Mouse (Mus musculus): ENCODE data around the gene Casq2. TPM values are rescaled to one million over a fixed set of nuclear protein-coding genes. Genes with fewer than 3 reads are reported as not detected.

The Casq2 gene
- total RNA-seq (2015): not detected in 2 replicates
- total RNA-seq (2017): not detected in 2 replicates

- ATAC-seq (ENCODE audit: poor library complexity, severe bottlenecking): no peak
Measured at GRCm38 (mm10) chr3:102086283-102086682, at the start of gene Casq2. Gene Casq2, plus strand, starts transcription at chr3:102086415.

DNA sequence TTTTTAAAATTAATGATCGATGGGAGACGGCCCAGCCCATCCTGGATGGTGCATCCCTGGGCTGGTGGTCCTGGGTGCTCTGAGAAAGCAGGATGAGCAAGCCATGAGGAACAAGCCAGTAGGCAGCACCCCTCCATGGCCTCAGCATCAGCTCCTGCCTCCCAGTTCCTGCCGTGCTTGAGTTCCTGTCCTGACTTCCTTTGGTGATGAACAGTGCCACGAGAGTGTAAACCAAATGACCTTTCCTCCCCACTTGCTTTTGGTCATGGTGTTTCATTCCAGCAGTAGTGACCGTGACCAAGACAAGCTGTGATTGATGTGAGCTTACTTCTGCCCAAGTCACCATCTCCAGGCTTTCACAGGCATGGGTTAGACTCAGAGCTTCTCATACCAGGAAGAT, 48.4 kb upstream of the Casq2 start:
- no peak for ATAC-seq (ENCODE audit: poor library complexity, severe bottlenecking)

- no peak for ATAC-seq (ENCODE audit: poor library complexity, severe bottlenecking)
Measured at GRCm38 (mm10) chr3:102038608-102039007, 47.6 kb upstream of the Casq2 start.

DNA sequence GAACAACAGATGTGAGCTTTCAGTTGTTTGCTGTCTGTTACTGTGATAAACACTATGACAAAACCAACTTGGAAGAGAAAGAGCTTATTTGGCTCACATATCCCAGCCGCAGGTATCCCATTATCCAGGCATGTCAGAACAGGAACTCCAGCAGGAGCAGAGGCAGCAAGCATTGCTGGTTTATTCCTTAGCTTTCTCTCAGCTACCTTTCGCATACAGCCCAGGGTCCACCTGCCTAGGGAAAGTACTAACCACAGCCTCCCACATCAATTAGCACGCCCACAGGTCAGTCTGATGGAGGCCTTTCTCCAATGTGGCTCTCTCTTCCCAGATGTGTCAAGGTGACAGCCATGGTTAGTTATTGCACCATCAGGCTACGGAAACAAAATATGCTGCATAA, 44.6 kb upstream of the Casq2 start:
- no peak for ATAC-seq (ENCODE audit: poor library complexity, severe bottlenecking)

DNA sequence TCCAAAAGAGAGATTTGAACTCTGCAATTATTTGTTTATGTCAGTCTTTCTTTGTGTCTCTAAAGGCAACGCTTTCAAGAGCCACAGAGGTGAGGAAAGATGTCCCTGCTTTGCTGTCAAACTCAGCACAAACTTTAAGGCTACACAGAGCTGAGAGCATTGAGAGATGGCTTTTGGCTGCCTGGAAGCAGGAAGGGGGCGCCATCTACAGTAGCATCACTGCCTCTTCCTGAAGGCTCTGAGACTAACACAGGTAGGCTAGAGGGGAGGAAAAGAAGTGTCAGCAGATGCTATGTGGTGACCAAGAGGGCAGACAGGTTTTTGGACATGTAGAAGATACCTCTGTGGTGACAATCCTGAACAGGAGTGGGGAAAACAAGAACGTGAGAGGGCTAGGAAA, 41.1 kb upstream of the Casq2 start:
- no peak for ATAC-seq (ENCODE audit: poor library complexity, severe bottlenecking)

GRCm38 (mm10) chr3:102047532-102047931, 38.7 kb upstream of the Casq2 start:
- ATAC-seq (ENCODE audit: poor library complexity, severe bottlenecking): no peak

- no peak for ATAC-seq (ENCODE audit: poor library complexity, severe bottlenecking)
Measured at GRCm38 (mm10) chr3:102049207-102050104, 36.8 kb upstream of the Casq2 start.

DNA sequence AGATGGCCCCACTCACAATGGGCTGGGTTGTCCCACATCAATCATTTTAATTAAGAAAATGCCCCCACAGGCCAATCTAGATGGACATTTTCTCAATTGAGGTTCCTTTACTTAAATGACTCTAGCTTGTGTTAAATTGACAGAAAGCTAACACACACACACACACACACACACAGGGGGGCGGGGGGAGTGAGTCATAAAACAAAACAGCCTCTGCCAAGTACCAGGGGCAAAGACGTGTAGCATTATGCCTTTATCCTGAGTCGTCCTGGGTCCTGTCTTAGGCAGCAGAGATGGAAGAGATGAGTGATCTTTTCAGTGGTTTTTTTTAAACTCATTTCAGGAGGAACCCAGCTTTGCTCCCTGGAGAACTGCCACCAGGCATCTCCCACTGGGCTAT, 34.2 kb upstream of the Casq2 start:
- no peak for ATAC-seq (ENCODE audit: poor library complexity, severe bottlenecking)

- ATAC-seq (ENCODE audit: poor library complexity, severe bottlenecking): no peak
Measured at GRCm38 (mm10) chr3:102053293-102053692, 32.9 kb upstream of the Casq2 start.

DNA sequence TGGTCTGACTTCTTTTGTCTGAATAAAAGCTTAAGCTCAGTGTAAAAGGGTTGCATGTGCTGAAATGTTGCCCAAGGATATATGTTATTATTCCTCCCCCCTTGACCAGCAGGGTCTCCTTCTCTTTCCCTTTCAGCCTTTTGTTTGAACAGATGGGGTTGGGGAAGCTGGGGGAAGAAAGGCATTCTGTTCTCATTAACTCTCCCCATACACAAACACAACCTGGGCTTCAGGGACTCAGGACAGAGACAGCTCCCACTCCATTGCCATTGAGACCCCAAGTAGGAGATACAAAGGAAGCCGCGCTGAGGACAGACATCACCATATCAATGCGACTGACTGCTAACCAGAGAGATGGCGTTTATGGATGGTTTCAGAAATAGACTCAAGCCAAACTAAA, 30.3 kb upstream of the Casq2 start:
- no peak for ATAC-seq (ENCODE audit: poor library complexity, severe bottlenecking)

DNA sequence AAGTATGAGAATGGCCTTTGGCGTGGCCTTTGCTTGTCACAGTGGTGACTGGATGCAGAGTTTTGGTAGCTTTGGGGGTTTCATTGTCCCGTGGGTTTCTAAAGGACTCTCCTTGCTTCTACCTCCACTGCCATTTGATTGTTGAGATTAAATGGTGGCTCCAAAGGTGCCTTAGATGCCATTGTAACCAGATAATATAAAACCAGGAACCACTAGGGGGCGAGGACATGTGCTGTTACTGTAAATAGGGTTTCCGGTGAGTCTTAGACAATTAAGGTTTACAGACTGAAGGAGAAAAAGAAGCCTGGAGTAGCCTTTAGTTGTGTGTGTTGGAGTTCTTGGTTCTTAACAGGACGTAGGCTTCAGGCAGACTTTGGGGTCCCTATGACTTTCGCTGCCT, 26.1 kb upstream of the Casq2 start:
- ATAC-seq (ENCODE audit: poor library complexity, severe bottlenecking): no peak

DNA sequence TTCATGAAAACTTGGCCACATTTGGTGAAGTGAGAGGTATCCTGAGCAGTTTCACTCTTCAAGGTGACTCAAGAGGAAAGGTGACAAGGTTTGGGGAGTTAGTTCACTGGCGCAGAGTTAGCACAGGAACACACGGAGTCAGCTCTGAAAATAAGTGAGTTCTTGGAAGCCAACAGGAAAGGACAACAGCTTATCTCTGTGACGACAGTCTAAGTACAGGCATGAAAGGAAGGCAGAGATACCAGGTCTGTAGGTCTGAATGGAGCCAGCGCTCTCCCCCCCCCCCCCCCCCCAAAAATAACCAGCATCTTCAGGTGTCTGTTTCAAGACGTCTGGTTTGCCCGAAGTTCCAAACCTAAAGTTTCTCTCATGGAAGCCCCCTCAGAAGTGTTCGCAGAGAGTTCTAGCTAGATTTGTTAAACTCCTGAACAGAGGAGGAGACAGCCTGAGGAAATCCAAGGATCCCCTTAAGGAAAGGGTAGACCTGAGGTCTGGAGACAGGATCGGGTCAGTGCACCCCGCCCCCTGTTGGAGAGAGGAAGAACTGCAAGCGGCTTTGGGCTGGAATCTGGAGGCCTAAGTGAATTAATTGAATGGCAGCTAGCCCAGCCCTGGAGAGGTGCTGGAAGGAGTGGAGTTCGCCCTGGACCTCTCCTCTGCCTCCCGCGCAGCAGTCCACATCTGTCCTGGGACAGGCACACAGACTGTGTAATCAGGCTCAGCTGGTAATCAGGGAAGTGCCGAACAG, 24.1 kb upstream of the Casq2 start:
- peak; percentile 70 for ATAC-seq (ENCODE audit: poor library complexity, severe bottlenecking)

DNA sequence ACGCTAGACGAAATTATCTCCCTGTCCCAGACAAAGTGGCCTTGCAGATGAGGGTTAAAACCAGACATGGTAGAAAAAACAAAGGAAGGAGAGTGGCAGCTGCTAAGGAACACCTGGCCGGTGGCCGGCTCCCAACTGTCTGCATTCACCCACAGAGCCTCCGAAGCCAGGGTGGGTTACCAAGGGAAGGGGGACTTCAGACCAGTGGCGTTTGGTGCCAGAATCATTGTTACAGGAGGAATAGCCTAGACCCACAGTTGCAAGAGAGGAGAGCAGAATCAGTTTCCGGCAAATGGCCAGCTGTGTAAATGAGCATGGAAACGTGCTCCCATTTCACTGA, 23.6 kb upstream of the Casq2 start:
- no peak for ATAC-seq (ENCODE audit: poor library complexity, severe bottlenecking)

GRCm38 (mm10) chr3:102063273-102064120, 22.7 kb upstream of the Casq2 start:
- no peak for ATAC-seq (ENCODE audit: poor library complexity, severe bottlenecking)

- no peak for ATAC-seq (ENCODE audit: poor library complexity, severe bottlenecking)
Measured at GRCm38 (mm10) chr3:102064566-102064965, 21.6 kb upstream of the Casq2 start.

- ATAC-seq (ENCODE audit: poor library complexity, severe bottlenecking): no peak
Measured at GRCm38 (mm10) chr3:102067306-102067705, 18.9 kb upstream of the Casq2 start.

- ATAC-seq (ENCODE audit: poor library complexity, severe bottlenecking): no peak
Measured at GRCm38 (mm10) chr3:102067861-102068260, 18.4 kb upstream of the Casq2 start.

- no peak for ATAC-seq (ENCODE audit: poor library complexity, severe bottlenecking)
Measured at GRCm38 (mm10) chr3:102069260-102069659, 17.0 kb upstream of the Casq2 start.

DNA sequence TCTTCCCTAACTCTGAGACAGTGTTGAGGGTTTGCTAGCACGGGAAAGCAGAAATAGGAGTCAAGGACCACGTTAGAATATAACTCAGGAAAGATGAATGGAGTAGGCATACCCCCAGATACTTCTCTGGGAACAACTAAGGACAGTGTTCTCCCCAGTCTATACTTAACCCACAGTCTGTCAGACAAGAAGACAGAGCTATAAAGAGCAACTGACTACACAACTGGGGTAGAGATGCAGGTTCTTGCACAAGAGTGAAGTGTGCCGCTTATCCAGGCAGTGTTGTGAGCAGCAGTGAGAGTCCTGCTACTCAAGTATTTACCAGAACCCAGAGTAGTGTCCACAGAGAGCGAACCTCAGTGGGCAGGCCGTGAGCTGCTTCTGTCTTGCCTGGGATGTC, 16.5 kb upstream of the Casq2 start:
- ATAC-seq (ENCODE audit: poor library complexity, severe bottlenecking): no peak

DNA sequence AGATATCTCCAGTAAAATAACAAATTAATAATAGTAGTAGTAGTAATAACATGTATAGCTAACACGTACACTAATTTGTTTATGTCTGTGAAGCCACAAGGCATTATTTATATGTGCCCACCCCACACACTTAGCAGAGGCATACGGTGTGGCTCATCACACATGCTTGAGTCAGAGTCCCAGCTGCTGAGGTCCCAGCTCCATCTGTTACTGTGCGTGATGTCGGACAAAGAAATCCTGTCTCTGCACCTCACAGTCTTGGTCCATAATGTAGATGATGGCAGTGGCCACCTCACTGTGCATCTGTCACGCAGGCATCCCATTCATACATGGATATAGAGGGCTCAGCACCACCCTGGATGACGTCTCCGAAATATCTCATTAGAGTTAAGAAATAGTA, 15.9 kb upstream of the Casq2 start:
- ATAC-seq (ENCODE audit: poor library complexity, severe bottlenecking): no peak

DNA sequence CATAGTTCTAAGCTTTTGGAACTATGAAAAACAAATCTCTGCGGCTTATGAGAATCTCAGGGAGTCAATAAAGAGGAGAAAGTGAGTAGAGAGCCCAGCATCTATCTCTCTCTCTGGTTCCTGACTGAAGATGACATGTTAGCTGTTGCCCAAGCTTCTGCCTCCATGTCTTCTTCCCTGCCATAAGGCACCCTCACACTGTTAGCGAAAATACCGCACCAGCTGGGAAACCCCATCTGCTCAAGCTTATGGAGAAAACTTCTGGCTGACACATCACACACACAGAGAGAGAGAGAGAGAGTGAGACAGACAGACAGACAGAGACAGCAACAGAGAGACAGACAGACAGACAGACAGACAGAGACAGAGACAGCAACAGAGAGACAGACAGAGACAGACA, 15.2 kb upstream of the Casq2 start:
- no peak for ATAC-seq (ENCODE audit: poor library complexity, severe bottlenecking)
